Mouse (Mus musculus) spleen, adult 2 months (tissue): ENCODE results near the gene Smtnl2. TPM values are rescaled to one million over a fixed set of nuclear protein-coding genes. Genes with fewer than 3 reads are reported as not detected.
"Not testable (repeated sequence)": the region's sequence is repeated elsewhere in the genome, so short reads cannot be mapped to it uniquely, and the experiment has no call there.

Experiments used
- DNase-seq, 2 experiments: peaks; one replicate each; pipeline versions ENCODE4 v3.0.0 to v3.0.0-alpha.2; 2012 to 2021; ENCODE audit warnings: low spot score in 2 of 2, low read depth in 1 of 2
- H3K27ac ChIP-seq: fragments of 200-500 bp; 2 replicates; pipeline ENCODE4 v1.5.1; 2012; ENCODE audit warnings: low read length, inconsistent platforms; ENCODE audit not compliant: insufficient read depth
- H3K27me3 ChIP-seq: fragments of 200-500 bp; 2 replicates; pipeline ENCODE4 v1.6.1; 2012; ENCODE audit warnings: mild to moderate bottlenecking, moderate library complexity, low read length, inconsistent platforms; ENCODE audit not compliant: control insufficient read depth, insufficient read depth
- H3K36me3 ChIP-seq: fragments of 200-500 bp; 2 replicates; pipeline ENCODE4 v1.6.1; 2012; ENCODE audit warnings: mild to moderate bottlenecking, low read length, inconsistent platforms; ENCODE audit not compliant: control insufficient read depth, insufficient read depth
- H3K4me1 ChIP-seq: fragments of 200-500 bp; 2 replicates; pipeline ENCODE4 v1.6.1; 2011; ENCODE audit warnings: inconsistent platforms; ENCODE audit not compliant: control insufficient read depth, insufficient read depth, insufficient read length
- H3K4me3 ChIP-seq: fragments of 200-500 bp; 2 replicates; pipeline ENCODE4 v1.5.1; 2011; ENCODE audit warnings: mild to moderate bottlenecking, inconsistent platforms; ENCODE audit not compliant: insufficient read depth, insufficient read length; ENCODE audit errors: extremely low read depth
- CTCF ChIP-seq: fragments of 200-500 bp; IDR thresholded peaks from 2 replicates; pipeline ENCODE4 v1.5.1; 2011; ENCODE audit warnings: mild to moderate bottlenecking, inconsistent platforms; ENCODE audit not compliant: insufficient read depth, insufficient read length, insufficient replicate concordance; ENCODE audit errors: extremely low read depth
- POLR2A ChIP-seq: fragments of 200-500 bp; IDR thresholded peaks from 2 replicates; pipeline ENCODE4 v1.6.1; 2011; ENCODE audit warnings: low read depth, low read length, inconsistent platforms
- WGBS: fragments of 180-500 bp; shearing (Covaris S2); methylation state at CpG from one replicate; pipeline ENCODE4 v1.1.7; 2018; 5-methylcytosine and 5-hydroxymethylcytosine counted together
- polyA plus RNA-seq: library from polyadenylated mRNA; depleted of rRNA; stranded (reverse); fragments of >200 nt; gene quantifications from 2 replicates; pipeline ENCODE4 v1.2.3, GENCODE M21; 2012

Smtnl2 gene
- polyA plus RNA-seq, 1 experiment = 0.98 TPM

GRCm38 (mm10) chr11:72436271-72436670, 24.8 kb upstream of the Smtnl2 start:
- 85% methylated on average over 5 of the region's 5 CpGs for WGBS
- TF ChIP-seq CTCF = no peak
- TF ChIP-seq POLR2A = no peak
- no peak overlapping the region for H3K27ac ChIP-seq
- H3K4me3 ChIP-seq = no peak overlapping the region
- no peaks in the 10 kb centered on the region for H3K27me3 ChIP-seq
- H3K4me1 ChIP-seq = no peaks in the 10 kb centered on the region
- no peaks in the 10 kb centered on the region for H3K36me3 ChIP-seq
- no peak for DNase-seq

DNA sequence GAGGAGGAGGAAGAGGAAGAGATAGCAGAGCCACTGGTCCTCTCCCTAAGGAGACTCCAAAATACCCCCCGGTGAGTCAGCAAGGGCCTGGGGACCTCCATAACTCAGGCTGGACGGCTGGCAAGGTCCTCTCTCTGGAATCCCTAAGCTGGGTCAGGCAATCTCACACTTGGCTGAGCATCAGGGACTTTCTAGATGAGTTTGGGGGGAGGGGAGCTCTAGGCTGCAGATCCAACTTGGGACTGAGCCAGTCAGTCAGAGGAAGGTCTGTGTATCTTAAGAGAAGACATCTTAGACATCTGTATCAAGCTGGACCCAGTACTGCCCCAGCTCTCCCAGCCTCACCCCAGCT, 24.2 kb upstream of the Smtnl2 start:
- no peak for DNase-seq
- no peak for TF ChIP-seq POLR2A
- no peak for TF ChIP-seq CTCF
- no peak overlapping the region for H3K4me3 ChIP-seq

DNA sequence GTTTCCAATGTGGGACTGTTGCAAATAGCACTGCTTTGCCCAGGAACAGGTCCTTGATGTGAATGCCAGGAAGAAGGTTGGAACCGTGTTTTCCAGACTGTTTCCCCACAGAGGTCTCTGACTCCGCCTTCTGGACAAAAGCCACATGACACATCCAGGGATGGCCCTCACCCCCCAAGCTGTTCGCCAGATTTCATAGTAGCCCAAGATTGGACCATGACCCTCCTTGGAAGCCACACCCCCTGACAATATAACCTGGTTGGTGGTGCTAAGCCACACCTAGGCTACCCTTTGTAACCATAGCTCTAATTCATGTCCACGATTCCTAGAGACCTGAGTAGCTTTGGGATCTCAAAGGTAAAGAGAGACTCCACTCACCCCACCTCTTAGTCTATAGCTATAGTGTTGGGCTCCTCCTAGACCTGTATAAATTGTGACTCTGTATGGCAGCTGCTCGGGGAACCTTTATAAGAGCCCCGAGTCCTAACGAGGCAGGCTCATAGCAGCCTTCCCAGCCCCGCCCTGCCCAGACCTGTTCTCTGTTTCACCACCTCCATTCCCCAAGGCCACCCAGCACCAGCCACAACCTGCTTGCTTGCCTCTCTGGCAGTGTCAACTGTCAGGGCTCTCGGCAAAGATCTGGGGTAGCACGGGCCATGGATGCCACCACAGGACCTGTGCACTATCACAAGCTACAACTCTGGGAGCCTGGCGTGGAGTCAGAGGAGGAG, 23.6 kb upstream of the Smtnl2 start, which contains the start of gene Ggt6:
Ggt6 (plus strand) TSS at position 564 of the 731 bp plus-strand sequence.
- H3K4me3 ChIP-seq = no peak within 1 kb of the TSS
- 80% methylated on average over 11 of the region's 11 CpGs for WGBS
- no peaks in the 10 kb centered on the region for H3K27me3 ChIP-seq
- H3K4me1 ChIP-seq = no peaks in the 10 kb centered on the region
- H3K27ac ChIP-seq = no peak within 1 kb of the TSS
- TF ChIP-seq CTCF (no peak), POLR2A (no peak)
- DNase-seq = no peak
- H3K36me3 ChIP-seq = no peaks in the 10 kb centered on the region

More for the DNA sequence above, 24.2 kb upstream of the Smtnl2 start:
- 64% methylated on average over 2 of the region's 2 CpGs for WGBS
- Histone ChIP-seq H3K4me1 (no peaks in the 10 kb centered on the region), H3K36me3 (no peaks in the 10 kb centered on the region), H3K27ac (no peak overlapping the region), H3K27me3 (no peaks in the 10 kb centered on the region)

DNA sequence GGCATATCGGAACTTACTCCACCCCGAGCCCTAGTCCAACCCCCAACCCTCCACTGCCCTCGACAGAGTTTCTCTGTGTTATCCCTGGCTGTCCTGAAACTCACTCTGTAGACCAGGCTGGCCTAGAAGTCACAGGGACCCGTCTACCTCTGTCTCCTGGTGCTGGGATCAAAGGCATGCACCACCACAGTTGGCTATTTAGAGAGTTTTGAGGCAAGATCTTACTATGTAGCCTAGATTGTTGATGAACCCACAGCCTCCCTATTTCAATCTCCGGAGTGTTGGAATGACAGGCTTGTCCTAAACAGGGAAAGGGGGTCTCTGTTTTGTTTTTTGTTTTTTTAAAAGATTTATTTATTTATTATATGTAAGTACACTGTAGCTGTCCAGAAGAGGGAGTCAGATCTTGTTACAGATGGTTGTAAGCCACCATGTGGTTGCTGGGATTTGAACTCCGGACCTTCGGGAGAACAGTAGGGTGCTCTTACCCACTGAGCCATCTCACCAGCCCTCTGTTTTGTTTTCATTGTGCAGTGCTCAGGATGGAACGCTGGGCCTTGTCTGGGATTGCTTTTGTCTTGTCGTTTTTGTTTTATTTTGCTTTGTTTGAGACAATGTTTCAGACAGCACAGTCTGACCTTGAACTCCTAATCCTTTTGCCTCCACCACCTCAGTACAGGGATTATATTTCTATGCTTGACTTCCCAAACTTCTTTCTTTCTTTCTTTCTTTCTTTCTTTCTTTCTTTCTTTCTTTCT, 19.0 kb upstream of the Smtnl2 start:
- 82% methylated on average over 9 of the region's 9 CpGs for WGBS
- H3K4me1 ChIP-seq, DNase-seq, H3K27me3 ChIP-seq, H3K36me3 ChIP-seq, H3K4me3 ChIP-seq, H3K27ac ChIP-seq: not testable (repeated sequence)

GRCm38 (mm10) chr11:72429288-72429690, 17.8 kb upstream of the Smtnl2 start:
- Histone ChIP-seq H3K27ac (0 out of 2 replicates have a peak overlapping the region, but pooled peaks have one; percentile 26), H3K27me3 (no peaks in the 10 kb centered on the region), H3K4me1 (0 out of 2 replicates have a peak, but pooled peaks cover 2% of the 10 kb centered on the region), H3K4me3 (peak overlapping the region; percentile 32; the same call in 1 of the 2 replicates), H3K36me3 (no peaks in the 10 kb centered on the region)
- DNase-seq = peak; percentile 77 to 78
- peak; percentile 73; the same call in 1 of the 2 replicates for TF ChIP-seq CTCF
- no peak for TF ChIP-seq POLR2A
- WGBS = 55% methylated on average over 7 of the region's 7 CpGs

DNA sequence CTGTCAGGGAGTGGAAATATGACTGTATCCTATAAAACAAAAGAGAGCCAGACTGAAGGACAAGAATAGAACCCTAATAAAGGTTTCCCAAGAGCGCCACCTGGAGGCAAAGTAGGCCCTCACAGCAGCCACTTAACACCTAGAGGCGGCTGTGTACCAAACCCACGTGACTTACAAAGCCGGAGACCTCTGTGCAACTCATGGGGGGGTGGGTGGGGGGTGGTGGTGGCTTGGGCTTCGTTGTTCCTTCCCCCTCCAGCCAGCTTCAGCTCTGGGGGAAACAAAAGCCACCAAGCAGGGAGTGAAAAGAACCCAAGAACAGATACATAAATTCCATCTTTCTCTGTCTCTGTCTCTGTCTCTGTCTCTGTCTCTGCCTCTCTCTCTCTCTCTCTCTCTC, 17.2 kb upstream of the Smtnl2 start:
- Histone ChIP-seq H3K27me3 (no peaks in the 10 kb centered on the region), H3K27ac (no peak overlapping the region), H3K4me1 (0 out of 2 replicates have a peak, but pooled peaks cover 2% of the 10 kb centered on the region), H3K36me3 (no peaks in the 10 kb centered on the region), H3K4me3 (no peak overlapping the region)
- TF ChIP-seq POLR2A (no peak), CTCF (peak; percentile 45; the same call in 1 of the 2 replicates)
- peak; percentile 61 to 79 for DNase-seq
- 2% methylated on average over 5 of the region's 5 CpGs for WGBS

DNA sequence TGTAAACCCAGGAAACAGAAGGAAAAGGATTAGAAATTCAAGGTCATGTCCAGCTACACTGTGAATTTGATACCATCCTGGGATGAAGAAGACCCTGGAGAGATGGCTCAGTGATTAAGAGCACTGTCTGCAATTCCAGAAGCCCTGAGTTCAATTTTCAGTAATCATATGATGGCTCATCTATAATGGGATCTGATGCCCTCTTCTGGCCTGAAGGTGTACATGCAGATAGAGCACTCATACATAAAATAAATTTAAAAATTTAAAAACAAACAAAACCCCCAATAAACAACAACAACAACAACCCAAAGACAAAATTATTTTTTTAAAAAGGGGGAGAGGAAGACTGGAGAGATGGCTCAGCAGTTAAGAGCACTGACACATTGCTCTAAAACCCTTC, 15.4 kb upstream of the Smtnl2 start:
- Histone ChIP-seq H3K27ac (no peak overlapping the region), H3K36me3 (no peaks in the 10 kb centered on the region), H3K4me3 (no peak overlapping the region), H3K27me3 (no peaks in the 10 kb centered on the region), H3K4me1 (0 out of 2 replicates have a peak, but pooled peaks cover 2% of the 10 kb centered on the region)
- TF ChIP-seq CTCF (no peak), POLR2A (no peak)
- no peak for DNase-seq
